Mouse (Mus musculus) midbrain, embryonic 14.5 days (tissue): Measurements from ENCODE around the gene Plrg1. TPM values are rescaled to one million over a fixed set of nuclear protein-coding genes. Genes with fewer than 3 reads are reported as not detected.
A peak's percentile ranks its signal among the peaks of the same experiment; 100 is the strongest.

ENCODE experiments used
- ATAC-seq: fragments of 200-750 bp; cut with Nextera tagmentation; 2 replicates; pipeline ENCODE4 v1.8.0; 2017; ENCODE audit warnings: moderate number of reproducible peaks, moderate library complexity; ENCODE audit not compliant: low FRiP score, low TSS enrichment
- DNase-seq: peaks from one replicate; pipeline ENCODE4 v3.0.0-alpha.2; 2015
- H3K27ac ChIP-seq: fragments of 300-500 bp; sonication (generic); replicated peaks from 2 replicates; pipeline ENCODE4 v1.5.1; 2014; ENCODE audit warnings: mild to moderate bottlenecking, low read depth, low read length, moderate library complexity
- H3K27me3 ChIP-seq: fragments of 300-500 bp; sonication (generic); 2 replicates; pipeline ENCODE4 v1.6.1; 2014; ENCODE audit warnings: low read length, control low read depth, mixed read lengths; ENCODE audit not compliant: control insufficient read depth, insufficient read depth
- H3K36me3 ChIP-seq: fragments of 300-500 bp; sonication (generic); 2 replicates; pipeline ENCODE4 v1.6.1; 2014; ENCODE audit warnings: low read length, control low read depth; ENCODE audit not compliant: control insufficient read depth, insufficient read depth
- H3K4me1 ChIP-seq: fragments of 300-500 bp; sonication (generic); 2 replicates; pipeline ENCODE4 v1.6.1; 2014; ENCODE audit warnings: mild to moderate bottlenecking, antibody characterized with exemption, low read length, control low read depth; ENCODE audit not compliant: control insufficient read depth, insufficient read depth
- H3K4me2 ChIP-seq: fragments of 300-500 bp; sonication (generic); 2 replicates; pipeline ENCODE4 v1.6.1; 2014; ENCODE audit warnings: mild to moderate bottlenecking, low read length, moderate library complexity
- H3K4me3 ChIP-seq: fragments of 300-500 bp; sonication (generic); replicated peaks from 2 replicates; pipeline ENCODE4 v1.5.1; 2014; ENCODE audit warnings: low read depth, low read length
- H3K9ac ChIP-seq: fragments of 300-500 bp; sonication (generic); replicated peaks from 2 replicates; pipeline ENCODE4 v1.6.1; 2014; ENCODE audit warnings: mild to moderate bottlenecking, low read length, moderate library complexity
- H3K9me3 ChIP-seq: fragments of 300-500 bp; sonication (generic); 2 replicates; pipeline ENCODE4 v1.6.1; 2016; ENCODE audit warnings: low read length, control low read depth, mixed read lengths; ENCODE audit not compliant: control insufficient read depth
- WGBS: fragments of 180-500 bp; shearing (Covaris S2); extraction: QIAGEN DNeasy Blood & Tissue Kit; methylation state at CpG from one replicate; pipeline ENCODE4 v1.1.7; 2014; 5-methylcytosine and 5-hydroxymethylcytosine counted together
- polyA plus RNA-seq: library from polyadenylated mRNA; unstranded; fragments of >200 nt; fragmentation: Nextera tagmentation; extraction: Ambion mirVana; gene quantifications from 2 replicates; pipeline ENCODE4 v1.2.1, GENCODE M21; 2014

Plrg1 gene
- polyA plus RNA-seq, result 103 and 119 TPM in 2 replicates

DNA sequence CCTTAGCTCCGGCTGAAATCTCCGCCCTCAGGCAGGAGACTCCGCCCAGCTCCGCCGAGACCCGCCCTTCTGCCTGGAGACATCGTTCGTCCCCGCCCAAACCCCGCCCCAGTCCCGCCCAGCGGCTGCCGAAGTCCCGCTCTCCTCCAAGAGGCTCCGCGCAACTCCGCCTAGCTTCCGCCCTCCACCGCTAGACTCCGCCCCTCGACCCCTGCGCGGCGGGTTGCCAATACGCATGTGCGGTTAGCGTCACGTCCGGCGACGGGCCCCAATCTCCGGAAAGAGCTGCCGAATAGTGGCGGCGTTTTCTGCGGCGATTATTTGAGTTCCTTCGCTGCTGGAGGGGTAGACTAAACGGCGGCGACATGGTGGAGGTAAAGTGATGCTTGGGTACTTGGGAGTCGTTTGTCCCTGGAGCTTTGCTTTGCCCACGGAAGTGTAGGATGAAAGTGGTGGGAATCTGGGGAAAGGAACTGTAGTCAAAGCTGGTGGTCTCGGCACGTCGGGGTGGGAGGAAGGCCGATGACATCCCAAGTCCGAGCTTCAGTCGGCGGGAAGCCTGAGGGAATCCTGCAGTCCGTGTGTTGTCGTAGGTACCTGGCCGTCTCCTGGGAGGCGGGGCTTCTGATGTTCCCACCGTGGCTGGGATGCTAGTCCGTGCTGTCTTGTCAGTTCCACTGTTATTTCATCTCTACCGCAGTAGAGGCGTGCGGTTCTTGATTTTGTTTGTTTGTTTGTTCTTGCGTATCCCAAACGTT lies at the start of gene Plrg1:
Gene Plrg1, plus strand, starts transcription at position 242 of the 758 bp plus-strand sequence.
- peaks cover 32% of the 10 kb centered on the region for H3K36me3 ChIP-seq
- H3K27me3 ChIP-seq, result no peaks in the 10 kb centered on the region
- peak within 1 kb of the TSS; percentile 71 for H3K27ac ChIP-seq
- under 1% methylated on average over 61 of the region's 61 CpGs for WGBS
- peak within 1 kb of the TSS; percentile 74 for H3K9ac ChIP-seq
- peak within 1 kb of the TSS; percentile 89 for H3K4me2 ChIP-seq
- DNase-seq, result peak; percentile 99
- H3K9me3 ChIP-seq, result no peaks in the 10 kb centered on the region
- peak; percentile 99 for ATAC-seq
- peaks cover 6% of the 10 kb centered on the region for H3K4me1 ChIP-seq
- peak within 1 kb of the TSS; percentile 85 for H3K4me3 ChIP-seq

DNA sequence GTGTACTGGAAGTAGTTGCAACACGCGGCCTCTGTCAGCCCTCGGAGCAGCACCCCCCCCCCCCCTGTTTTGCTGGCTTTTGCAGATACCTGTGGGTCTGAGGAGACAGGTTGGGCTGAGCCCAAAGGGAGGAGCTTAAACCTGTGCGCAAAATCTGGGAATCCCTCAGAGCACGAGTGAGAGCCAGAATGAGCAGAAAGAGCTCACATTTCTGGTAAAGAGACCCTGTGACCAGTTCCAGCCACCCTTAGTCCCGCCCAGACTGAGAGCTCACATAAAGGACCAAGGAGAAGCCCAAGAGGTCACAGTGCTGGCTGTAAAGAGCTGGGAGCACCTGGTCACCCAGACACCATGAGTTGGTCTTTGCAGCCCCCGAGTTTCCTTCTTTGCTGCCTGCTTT lies 47.8 kb upstream of the Plrg1 start, which contains the start of gene Fgg:
Gene Fgg, plus strand, starts transcription at position 168 of the 400 bp plus-strand sequence.
- no peaks in the 10 kb centered on the region for H3K36me3 ChIP-seq
- H3K9ac ChIP-seq, result no peak within 1 kb of the TSS
- DNase-seq, result no peak
- no peak for ATAC-seq
- no peak within 1 kb of the TSS for H3K4me2 ChIP-seq
- H3K4me1 ChIP-seq, result no peaks in the 10 kb centered on the region
- H3K27ac ChIP-seq, result no peak within 1 kb of the TSS
- no peak within 1 kb of the TSS for H3K4me3 ChIP-seq
- 51% methylated on average over 7 of the region's 7 CpGs for WGBS
- H3K9me3 ChIP-seq, result no peaks in the 10 kb centered on the region
- no peaks in the 10 kb centered on the region for H3K27me3 ChIP-seq

DNA sequence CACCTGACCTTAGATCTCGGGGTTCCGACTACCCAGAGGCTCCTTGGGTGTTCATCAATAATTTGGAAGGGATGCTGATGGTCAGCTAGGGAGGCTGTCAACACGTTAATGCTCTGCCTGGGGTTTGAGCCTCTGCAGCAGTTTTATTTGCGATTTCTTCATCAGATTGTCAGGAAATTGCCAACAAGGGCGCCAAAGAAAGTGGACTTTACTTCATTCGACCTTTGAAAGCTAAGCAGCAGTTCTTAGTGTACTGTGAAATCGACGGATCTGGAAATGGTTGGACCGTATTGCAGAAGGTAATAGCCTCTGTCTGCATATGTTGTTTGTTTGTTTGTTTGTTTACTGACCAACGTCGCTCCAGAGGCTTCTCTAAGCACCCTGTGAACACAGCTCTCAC lies 45.0 kb upstream of the Plrg1 start:
- Histone ChIP-seq H3K9me3 (no peaks in the 10 kb centered on the region), H3K4me3 (no peak overlapping the region), H3K36me3 (no peaks in the 10 kb centered on the region), H3K9ac (no peak overlapping the region), H3K27ac (no peak overlapping the region), H3K27me3 (no peaks in the 10 kb centered on the region), H3K4me2 (no peak overlapping the region), H3K4me1 (no peaks in the 10 kb centered on the region)
- ATAC-seq (no peak), DNase-seq (no peak)
- 83% methylated on average over 11 of the region's 11 CpGs for WGBS

DNA sequence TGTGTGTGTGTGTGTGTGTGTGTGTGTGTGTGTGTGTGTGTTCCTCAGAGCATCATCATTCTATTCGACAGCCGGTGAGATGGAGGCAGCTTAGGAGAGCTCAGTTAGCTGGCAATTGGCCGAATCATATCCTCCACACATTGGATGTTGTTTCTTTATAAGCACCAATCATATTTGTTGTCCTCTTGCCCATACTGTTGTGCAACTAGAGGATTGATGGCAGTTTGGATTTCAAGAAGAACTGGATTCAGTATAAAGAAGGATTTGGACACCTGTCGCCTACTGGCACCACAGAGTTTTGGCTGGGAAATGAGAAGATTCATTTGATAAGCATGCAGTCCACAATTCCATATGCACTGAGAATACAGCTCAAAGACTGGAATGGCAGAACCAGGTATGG lies 44.2 kb upstream of the Plrg1 start:
- H3K4me3 ChIP-seq, result no peak overlapping the region
- ATAC-seq (no peak), DNase-seq (no peak)
- no peak overlapping the region for H3K9ac ChIP-seq
- 93% methylated on average over 4 of the region's 4 CpGs for WGBS
- H3K27ac ChIP-seq, result no peak overlapping the region
- no peaks in the 10 kb centered on the region for H3K9me3 ChIP-seq
- no peaks in the 10 kb centered on the region for H3K36me3 ChIP-seq
- no peaks in the 10 kb centered on the region for H3K27me3 ChIP-seq
- no peaks in the 10 kb centered on the region for H3K4me1 ChIP-seq
- no peak overlapping the region for H3K4me2 ChIP-seq

DNA sequence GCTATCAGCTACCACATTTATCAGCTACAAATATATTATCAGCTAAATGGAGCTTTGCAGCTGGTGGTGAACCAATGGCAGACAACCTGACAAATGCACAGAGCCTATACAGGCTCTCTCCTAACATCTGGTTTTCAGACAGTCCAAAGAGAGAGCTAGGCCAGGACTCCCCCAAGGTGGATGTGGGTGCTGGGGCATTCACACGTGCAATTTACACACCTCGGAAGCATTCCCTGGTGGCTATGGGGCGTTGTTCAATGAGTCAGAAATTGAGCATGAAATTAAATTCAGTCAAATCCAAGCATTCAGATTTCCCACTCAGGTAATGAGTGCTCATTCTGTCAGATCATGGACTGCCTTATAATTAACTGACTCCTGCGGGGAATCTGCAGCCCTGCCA lies 43.8 kb upstream of the Plrg1 start:
- Histone ChIP-seq H3K4me2 (no peak overlapping the region), H3K9ac (no peak overlapping the region), H3K9me3 (no peaks in the 10 kb centered on the region), H3K27ac (0 out of 2 replicates have a peak overlapping the region, but pooled peaks have one; percentile 20), H3K36me3 (no peaks in the 10 kb centered on the region), H3K4me1 (no peaks in the 10 kb centered on the region), H3K27me3 (no peaks in the 10 kb centered on the region), H3K4me3 (no peak overlapping the region)
- no peak for ATAC-seq
- DNase-seq, result peak; percentile 17
- 67% methylated on average over 4 of the region's 4 CpGs for WGBS

DNA sequence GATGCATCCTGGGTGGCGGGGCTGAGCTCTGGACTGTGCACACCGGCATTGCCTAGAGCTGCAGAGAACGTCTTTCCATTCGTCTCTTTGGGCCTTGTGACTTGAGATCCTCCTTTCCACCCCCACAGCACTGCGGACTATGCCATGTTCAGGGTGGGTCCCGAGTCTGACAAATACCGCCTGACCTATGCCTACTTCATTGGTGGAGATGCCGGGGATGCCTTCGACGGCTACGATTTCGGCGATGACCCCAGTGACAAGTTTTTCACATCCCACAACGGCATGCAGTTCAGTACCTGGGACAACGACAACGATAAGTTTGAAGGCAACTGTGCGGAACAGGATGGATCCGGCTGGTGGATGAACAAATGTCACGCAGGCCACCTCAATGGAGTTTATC lies 42.7 kb upstream of the Plrg1 start:
- no peak for DNase-seq
- Histone ChIP-seq H3K4me2 (no peak overlapping the region), H3K4me1 (no peaks in the 10 kb centered on the region), H3K9me3 (no peaks in the 10 kb centered on the region), H3K27me3 (no peaks in the 10 kb centered on the region), H3K27ac (no peak overlapping the region), H3K4me3 (no peak overlapping the region), H3K9ac (no peak overlapping the region), H3K36me3 (no peaks in the 10 kb centered on the region)
- ATAC-seq, result no peak
- 93% methylated on average over 19 of the region's 19 CpGs for WGBS

DNA sequence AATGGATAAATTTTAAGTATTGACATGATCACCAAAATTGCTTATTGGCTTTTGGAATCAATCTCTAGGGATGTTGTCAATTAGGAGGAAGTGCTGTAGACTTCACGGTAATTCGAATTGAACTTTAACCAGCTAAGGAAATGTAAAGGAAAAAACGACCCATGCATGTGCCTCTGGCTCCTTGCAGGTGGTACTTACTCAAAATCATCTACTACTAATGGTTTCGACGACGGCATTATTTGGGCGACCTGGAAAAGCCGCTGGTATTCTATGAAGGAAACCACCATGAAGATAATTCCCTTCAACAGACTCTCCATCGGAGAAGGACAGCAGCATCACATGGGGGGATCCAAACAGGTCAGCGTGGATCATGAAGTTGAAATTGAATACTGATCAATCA lies 41.4 kb upstream of the Plrg1 start:
- Histone ChIP-seq H3K9me3 (no peaks in the 10 kb centered on the region), H3K9ac (no peak overlapping the region), H3K4me2 (no peak overlapping the region), H3K4me1 (no peaks in the 10 kb centered on the region), H3K4me3 (no peak overlapping the region), H3K27ac (no peak overlapping the region), H3K27me3 (no peaks in the 10 kb centered on the region), H3K36me3 (no peaks in the 10 kb centered on the region)
- 89% methylated on average over 10 of the region's 10 CpGs for WGBS
- DNase-seq (no peak), ATAC-seq (no peak)

DNA sequence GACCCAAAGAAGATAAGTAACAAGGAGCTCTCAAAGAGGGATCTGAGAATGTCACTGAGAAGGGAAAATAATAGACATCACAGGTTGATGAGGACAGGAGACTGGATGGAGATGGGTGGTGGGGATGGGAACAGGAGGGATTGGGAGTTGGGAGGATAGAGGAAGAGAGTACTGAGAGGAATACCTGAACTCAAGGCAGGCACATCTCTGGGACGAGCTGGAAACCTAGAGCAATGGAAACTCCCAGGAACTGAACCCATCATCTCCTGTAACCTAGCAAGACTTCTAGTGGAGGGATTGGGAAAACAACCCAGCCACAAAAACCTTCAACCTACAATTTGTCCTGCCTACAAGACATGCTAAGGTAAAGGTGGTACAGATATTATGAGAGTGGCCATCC lies 39.1 kb upstream of the Plrg1 start:
- H3K36me3 ChIP-seq, result no peaks in the 10 kb centered on the region
- H3K27me3 ChIP-seq, result no peaks in the 10 kb centered on the region
- H3K27ac ChIP-seq, result no peak overlapping the region
- no peaks in the 10 kb centered on the region for H3K9me3 ChIP-seq
- no peak overlapping the region for H3K9ac ChIP-seq
- DNase-seq (no peak), ATAC-seq (no peak)
- H3K4me1 ChIP-seq, result no peaks in the 10 kb centered on the region
- no peak overlapping the region for H3K4me3 ChIP-seq
- WGBS, result 79% methylated on average over 1 of the region's 1 CpGs
- no peak overlapping the region for H3K4me2 ChIP-seq

DNA sequence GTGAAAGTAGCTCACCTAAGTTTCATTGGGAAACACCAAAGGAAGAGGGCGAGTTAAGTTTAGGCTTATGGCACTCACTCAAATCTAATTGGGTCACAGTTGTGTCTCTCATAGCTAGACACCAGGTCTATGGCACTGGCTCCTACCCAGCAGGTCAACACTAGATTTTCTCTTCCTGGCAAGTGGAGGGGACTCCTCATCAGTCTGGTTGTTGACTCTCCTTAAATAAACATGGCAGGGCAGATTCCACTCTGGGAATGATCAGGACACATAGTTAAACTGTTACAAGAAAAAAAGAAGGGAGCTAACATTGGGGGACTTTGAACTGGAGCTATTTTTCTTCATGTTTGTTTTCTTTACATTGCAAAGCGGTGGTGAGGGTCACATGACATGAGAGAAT lies 34.9 kb upstream of the Plrg1 start:
- WGBS, result 87% methylated on average over 2 of the region's 2 CpGs
- Histone ChIP-seq H3K4me1 (no peaks in the 10 kb centered on the region), H3K27me3 (no peaks in the 10 kb centered on the region), H3K36me3 (no peaks in the 10 kb centered on the region), H3K27ac (no peak overlapping the region), H3K4me3 (no peak overlapping the region), H3K9me3 (no peaks in the 10 kb centered on the region), H3K9ac (no peak overlapping the region), H3K4me2 (no peak overlapping the region)
- DNase-seq, result no peak
- ATAC-seq, result no peak
